Mouse (Mus musculus): ENCODE measurements around the gene Rmnd1.

DNA sequence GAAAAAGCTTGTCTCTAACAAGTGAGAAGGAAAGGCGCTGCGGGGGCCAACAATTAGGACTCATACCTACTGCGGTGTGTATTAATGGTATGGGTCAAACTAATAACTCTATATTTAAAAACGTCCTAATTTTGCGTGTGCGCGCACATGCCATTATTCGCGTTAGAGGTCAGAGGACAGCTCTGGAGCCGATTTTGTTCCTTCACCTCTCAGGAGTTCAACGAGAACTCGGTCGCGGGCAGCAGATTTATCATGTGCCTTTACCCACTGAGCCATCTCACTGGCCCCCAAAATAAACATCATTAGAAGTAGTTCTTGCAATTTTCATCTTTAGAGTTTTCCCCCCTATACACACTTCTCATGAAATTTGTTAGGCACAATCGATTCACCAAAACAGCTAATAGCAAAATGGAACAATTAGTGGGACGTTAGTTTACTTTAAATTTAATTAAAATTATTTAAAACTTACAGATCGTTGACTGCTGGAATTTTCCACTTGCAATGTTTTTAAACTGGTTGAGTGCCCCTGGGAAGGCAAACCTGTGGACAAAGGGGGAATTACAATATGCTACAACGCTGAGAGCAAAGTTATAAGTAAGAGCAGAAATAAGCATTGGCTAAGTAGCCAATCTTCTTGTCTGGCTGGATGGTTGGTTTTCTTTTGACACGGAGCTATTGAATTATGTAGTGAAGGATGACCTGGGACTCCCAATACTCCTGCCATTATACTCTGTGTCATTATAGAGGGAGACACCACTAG lies 988 bp upstream of the Rmnd1 start:
- TF ChIP-seq POLR2A (IDR thresholded peaks at IDR 0.05; ENCODE audit: extremely low read depth, insufficient read depth, low read length) (no peak), CTCF (IDR thresholded peaks at IDR 0.05; ENCODE audit: extremely low read depth, insufficient read depth, low read length) (no peak)
